Mouse (Mus musculus) c-Kit-positive CD71-negative TER-119-negative erythroid progenitor cells, embryonic 14.5 days (primary cell): ENCODE data around the gene Vamp9.

ENCODE experiments used
- DNase-seq: peaks from one replicate; pipeline ENCODE4 v3.0.0-alpha.2; 2013; ENCODE audit warnings: low read depth

Gene Vamp9

GRCm38 (mm10) chr5:99906181-99906956, at the start of gene Vamp9:
Gene Vamp9 (plus strand): TSS chr5:99906254.
- peak; percentile 56 for DNase-seq

DNA sequence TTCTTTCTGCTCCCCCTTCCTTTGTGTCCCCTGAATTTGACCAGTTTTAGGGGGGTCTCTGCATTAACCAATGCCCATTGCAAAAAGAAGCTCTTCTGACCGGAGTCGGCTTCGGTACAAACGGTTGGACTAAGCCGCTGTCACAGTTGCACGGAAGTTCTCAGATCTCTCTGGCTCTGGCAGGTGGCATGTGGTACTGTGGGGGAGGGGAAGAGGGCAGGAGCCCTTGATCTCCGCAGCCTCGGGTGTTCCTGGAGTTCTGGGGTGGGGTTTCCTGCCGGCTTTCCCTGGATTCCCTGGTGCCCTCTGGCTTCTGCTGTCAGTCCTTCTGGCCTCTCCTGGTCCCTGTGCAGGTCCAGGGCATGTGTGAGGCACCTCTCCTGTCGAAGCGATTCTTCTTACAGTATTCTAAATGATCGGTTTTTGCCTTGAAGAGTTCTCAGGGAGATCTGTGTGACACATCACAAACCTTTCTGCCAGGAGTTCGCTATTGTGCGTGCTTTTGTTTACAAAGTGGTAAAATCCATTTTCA, 48.9 kb upstream of the Vamp9 start:
- no peak for DNase-seq

- no peak for DNase-seq
These were observed 46.2 kb upstream of the Vamp9 start for GRCm38 (mm10) chr5:99859637-99860433.

DNA sequence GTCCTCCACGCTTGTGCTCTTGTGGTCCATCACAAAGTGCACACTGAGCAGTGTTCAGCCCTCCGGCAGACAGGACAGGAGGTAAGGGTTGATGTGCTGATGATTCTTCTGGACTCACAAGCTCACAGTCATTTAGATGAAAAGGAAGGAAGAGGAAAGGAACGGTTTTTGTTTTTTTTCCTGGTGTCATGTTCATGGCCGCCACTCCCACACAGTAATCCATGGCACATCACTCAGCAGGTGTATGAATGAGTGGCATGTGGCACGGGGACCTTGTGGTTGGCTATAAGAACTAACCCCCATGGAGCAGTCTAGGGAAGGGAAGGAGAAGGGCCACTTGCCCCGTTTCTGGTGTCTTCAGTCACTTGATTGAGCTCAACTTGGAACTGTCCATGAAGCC, 44.2 kb upstream of the Vamp9 start:
- DNase-seq: no peak

DNA sequence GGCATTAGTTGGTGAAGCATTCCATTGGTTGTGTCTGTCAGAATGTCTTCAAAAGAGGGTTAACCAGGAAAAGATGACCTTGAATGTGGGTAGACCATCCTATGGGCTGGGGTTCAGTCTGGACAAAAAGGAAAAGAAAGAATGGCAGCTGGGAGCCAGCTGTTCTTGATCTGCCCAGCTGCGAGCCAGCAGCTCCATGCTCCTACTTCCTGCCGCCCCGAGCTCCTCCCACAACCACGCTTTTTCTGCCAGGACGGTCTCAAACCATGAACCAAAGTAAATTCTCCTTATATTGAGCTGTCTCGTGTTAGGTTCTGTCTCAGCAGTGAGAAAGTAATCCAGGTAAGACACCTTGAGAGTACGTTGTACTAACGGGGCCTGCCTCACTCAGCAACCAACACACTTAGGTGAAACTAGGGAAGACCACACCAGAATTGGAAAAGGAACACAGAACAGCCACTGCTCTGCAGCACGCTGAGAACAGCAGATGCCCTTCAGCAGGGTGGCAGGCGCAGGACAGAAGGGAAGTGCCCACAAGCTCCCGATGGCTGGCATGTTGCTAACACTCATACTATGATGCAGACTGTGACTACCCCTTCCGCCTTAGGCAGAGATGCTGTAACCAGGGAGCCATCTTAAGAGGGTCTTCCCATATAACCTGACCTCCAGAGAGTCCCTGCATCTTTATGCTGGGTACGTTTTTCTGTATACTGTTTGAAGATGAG, 42.2 kb upstream of the Vamp9 start:
- DNase-seq: no peak

DNA sequence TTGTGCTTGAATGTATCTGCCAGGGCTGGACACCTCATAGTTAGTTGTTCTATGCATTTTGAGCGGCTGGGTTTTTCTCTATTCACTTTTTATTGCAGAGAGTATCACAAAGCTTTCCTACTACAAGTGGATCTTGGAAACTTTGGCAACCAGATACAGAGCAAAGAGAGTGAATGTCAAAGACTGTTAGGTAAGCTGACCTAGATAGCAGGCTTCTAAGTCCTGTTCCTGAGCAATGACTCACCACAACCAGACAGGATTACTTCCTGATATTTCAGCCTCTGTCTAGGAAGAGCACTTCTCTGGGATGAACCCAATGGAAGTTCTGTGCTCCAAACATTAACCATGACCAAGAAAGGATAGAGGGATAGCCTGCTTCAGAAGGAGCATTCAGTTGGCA, 40.3 kb upstream of the Vamp9 start:
- DNase-seq: no peak

DNA sequence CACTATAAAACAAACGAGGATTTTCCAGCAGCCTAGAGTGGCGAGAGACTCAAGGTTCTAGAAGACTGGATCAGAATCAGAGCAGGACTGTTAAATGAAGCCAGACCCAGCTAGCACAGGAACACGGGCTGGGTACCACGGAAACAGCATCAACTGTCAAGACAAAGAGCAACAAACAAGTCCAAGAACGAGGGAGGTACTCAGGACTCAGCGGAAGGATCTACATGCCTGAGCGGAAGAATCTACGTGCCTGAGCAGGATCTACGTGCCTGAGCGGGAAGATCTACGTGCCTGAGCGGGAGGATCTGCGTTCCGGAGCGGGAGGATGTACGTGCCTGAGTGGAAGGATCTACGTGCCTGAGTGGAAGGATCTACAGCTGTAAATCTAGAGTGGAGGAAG, 37.8 kb upstream of the Vamp9 start:
- DNase-seq: no peak

DNA sequence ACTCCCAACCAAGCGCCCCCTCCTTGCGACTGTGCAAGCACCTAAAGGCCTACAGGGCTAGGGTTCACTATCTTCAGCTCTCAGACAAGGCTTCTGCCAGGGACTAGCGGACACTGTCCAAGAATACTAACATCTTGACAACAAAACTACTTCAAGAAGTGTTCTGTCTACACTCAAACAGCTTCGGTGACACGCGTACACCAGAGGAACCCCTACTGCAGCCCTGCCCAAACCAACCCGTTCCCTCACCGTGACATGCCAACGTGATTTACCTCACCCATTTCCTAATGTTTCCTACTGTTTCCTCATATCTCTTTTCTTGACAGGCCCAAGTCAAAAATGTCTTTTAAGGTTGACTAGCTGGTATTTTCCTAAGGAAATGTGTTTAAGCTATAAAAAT, 37.1 kb upstream of the Vamp9 start:
- no peak for DNase-seq

DNA sequence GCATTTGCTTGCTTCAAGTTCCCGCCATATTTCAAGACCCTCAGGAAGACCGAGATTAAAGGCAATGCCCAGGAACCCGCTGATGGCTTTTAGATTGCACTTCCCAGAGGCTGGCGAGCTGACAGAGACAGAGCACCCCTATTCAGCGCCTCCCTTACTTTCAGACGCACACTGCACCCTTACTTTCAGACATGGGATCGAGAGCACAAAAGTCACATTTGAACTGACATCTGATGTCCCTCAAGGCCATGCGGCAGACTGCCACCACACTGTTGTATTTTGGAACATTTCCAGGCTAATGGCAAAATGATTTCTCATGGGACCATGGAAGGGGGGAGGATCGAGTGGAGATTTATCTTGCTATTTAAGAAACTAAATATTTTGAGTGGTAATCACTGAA, 28.5 kb upstream of the Vamp9 start:
- DNase-seq: no peak

DNA sequence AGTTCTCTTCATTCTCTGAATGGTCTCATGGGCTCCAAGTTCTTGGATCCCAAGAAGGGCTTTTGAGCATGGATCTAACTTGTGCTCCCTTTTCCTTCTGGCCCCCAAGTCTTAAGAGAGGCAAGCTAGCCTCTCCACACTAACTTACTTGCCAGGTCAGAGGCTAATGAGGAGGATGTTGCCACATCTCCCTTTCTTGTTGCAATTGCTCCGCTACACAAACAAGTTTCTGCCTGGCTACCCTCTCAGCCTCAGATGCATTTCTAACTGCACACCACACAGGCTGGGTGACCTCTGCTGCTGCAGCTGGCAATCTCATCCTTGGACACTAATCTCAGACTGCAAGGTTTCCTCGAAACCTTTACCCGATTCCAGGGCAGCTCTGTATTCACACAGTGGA, 23.6 kb upstream of the Vamp9 start:
- DNase-seq: no peak

DNA sequence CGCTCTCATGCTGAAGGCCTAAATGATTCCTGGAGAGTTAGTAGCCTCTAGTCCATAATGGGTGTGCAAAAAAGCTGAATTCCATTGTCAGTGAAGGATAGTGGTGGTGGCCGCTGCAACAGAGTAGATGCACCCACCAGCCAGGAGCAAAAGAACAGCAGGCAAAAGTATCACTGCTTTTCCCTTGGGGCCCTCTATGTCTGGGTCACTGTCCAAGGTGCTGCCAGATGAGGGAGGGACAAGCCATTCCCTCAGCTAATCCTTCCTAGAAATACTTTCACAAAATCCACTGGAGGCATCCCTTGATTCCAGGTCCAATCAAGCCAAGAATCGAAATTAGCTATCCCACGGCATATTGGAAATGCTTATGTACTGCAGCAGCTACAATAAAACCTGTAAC, 22.0 kb upstream of the Vamp9 start:
- DNase-seq: no peak

DNA sequence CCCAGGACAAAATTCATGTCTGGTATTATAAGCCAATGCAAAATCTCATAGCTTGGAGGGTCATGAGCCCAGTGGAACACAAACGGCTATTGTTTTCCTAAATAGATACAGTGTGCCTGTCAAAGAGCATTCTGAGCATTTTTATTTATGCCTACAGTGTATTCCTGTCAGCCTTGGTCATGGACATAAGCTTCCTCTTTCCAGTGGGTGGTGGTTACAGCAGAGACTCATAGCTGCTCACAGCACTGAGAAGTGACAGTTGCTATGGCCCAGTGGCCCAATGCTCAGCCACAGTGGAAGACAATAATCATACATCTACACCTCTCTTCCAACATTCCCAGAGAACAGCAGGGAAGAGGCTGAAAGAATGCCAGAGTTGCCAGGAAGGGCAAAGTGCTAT, 18.9 kb upstream of the Vamp9 start:
- no peak for DNase-seq

DNA sequence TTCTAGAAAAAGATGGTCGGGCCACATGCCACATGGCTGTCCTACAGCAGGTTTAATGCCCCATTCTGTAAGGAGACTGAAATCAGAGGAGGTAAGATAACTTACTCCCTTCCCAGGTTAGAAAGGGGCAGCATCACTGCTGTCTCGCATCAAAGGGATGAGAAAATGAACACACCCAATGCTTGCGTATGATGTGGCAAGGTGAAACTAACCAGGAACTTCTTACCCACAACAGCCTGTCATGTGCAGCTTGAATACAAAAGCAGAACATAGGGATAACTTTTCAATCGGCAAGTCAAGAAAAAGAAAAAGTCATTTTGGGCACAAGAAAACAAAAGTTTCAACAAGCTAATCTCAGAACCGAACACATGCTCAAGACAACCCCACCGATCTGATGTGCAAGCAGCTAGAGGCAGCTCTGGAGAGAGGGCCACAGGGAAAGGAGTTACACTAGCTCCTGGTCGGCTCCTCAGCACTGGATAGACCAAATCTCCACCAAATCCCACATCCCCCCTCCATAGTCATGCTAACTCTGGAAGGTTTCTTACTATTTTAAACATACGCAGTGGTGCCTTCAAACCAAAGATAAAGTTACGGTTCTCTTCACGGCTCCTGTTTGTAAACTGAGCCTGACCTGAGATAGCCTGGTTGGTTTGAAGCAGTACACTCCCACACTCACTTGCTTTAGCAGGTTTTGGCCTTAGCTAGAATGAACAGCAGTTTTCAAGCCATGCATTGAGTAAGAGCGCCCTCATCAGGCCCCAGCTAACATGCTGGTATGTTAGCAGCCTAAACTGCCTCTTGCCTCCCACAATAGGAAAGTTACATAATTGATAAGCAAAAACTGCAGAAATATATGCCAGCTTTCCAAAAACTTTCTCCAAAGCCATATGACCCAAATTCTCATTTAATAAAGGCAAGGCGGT, 14.3 kb upstream of the Vamp9 start:
- DNase-seq: no peak

- DNase-seq: no peak
These were observed 6.0 kb upstream of the Vamp9 start for GRCm38 (mm10) chr5:99900041-99900440.

- no peak for DNase-seq
These were observed 323 bp upstream of the Vamp9 start for GRCm38 (mm10) chr5:99905731-99906130.

DNA sequence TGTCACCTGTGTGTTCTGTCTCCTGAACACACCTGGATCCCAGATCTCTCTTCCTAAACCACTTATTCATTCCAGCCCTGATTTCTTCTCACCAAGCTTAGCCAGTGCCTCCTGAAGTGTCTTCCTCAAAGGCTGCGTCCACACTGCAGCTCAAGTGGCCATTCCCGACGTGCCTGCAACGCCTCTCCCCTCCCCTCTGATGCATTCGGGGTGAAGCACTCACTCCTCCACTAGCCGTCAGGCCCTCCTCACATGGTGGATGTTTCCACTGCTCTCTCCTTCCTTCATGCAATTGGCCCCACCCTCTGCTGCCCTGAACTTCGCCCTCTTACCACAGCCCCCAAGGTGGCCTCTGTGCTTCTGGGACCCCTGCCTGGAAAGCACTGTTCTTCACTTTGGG, 9.4 kb downstream of the Vamp9 start:
- DNase-seq: no peak

GRCm38 (mm10) chr5:99922033-99922432, 16.0 kb downstream of the Vamp9 start:
- DNase-seq: no peak

GRCm38 (mm10) chr5:99927951-99928350, 21.9 kb downstream of the Vamp9 start:
- DNase-seq: peak; percentile 40

GRCm38 (mm10) chr5:99931910-99932309, 25.9 kb downstream of the Vamp9 start:
- no peak for DNase-seq

- no peak for DNase-seq
These were observed 33.4 kb downstream of the Vamp9 start for GRCm38 (mm10) chr5:99939440-99939839.

GRCm38 (mm10) chr5:99941273-99941672, 35.2 kb downstream of the Vamp9 start:
- no peak for DNase-seq
